ENCODE assay signal across 8 mouse cellular contexts in genomic region chr9:116212915-116213619, GRCm38 (mm10). TPM values are rescaled to one million over a fixed set of nuclear protein-coding genes. Genes with fewer than 3 reads are reported as not detected.
DNase-seq lines count a peak whose midpoint lies in the region; ATAC-seq and TF ChIP-seq lines count a peak whose summit lies in the region.
"Had no signal": no experiment of that assay in that cellular context is flagged by ENCODE, and none has a peak within 500 bp of the region (broad histone marks: within the 10 kb centered on the region; RNA-seq: fewer than 3 reads in every experiment).

No protein-coding gene starts in this region.

- whole genome bisulfite sequencing in midbrain, embryonic 11.5 days, result 53% methylated on average over 8 of the region's 8 CpGs
- WGBS in midbrain, embryonic 16.5 days, result 53% methylated on average over 8 of the region's 8 CpGs
- 53% methylated on average over 8 of the region's 8 CpGs for WGBS in heart, adult 2 months
- 62% methylated on average over 8 of the region's 8 CpGs for WGBS in kidney, postnatal 0 days

- H3K27ac ChIP-seq in midbrain, embryonic 11.5 days (ENCODE audit: low read depth, low read length), result no peak overlapping the region
- H3K27ac ChIP-seq in midbrain, embryonic 16.5 days (ENCODE audit: low read length), result no peak overlapping the region
- peak overlapping the region; percentile 28 for H3K27ac ChIP-seq in heart, adult 2 months
- H3K27ac ChIP-seq in kidney, postnatal 0 days, result no peak overlapping the region

- intact Hi-C loops in heart, adult 2 months (cut with DNase I), result loop anchor here (1.0 to 5.0 kb wide), 2 partner anchors 41 to 256 kb away; no protein-coding TSS in a partner anchor

- DNase-seq in midbrain, embryonic 11.5 days (ENCODE audit: low spot score, missing footprints), result no peak
- DNase-seq in heart, adult 2 months, result peak in 1 of 2 experiments; percentile 52
- peak; percentile 51 for DNase-seq in kidney, postnatal 0 days (ENCODE audit: low spot score)
- peak; percentile 25 for DNase-seq in skeletal muscle tissue, adult 2 months (ENCODE audit: low read depth, low spot score)
- DNase-seq in ovary, postnatal 36 days (ENCODE audit: low spot score), result no peak
- DNase-seq in left cerebral cortex, adult 8-10 months (ENCODE audit: low spot score in 2 of 2), result no peak
- DNase-seq: left cerebral cortex, postnatal 4 days had no signal

- peak; percentile 63 for ATAC-seq in midbrain, embryonic 11.5 days (ENCODE audit: low FRiP score)
- no peak for ATAC-seq in midbrain, embryonic 16.5 days
- no peak for ATAC-seq in kidney, postnatal 0 days (replicated peaks; ENCODE audit: low FRiP score, low read depth)

- H3K79me2 ChIP-seq in heart, adult 2 months (replicated peaks; ENCODE audit: control insufficient read depth, insufficient read depth, low read length), result no peaks in the 10 kb centered on the region

- no peaks in the 10 kb centered on the region for H3K27me3 ChIP-seq in midbrain, embryonic 11.5 days (ENCODE audit: control insufficient read depth, insufficient read depth, low read length)
- H3K27me3 ChIP-seq in midbrain, embryonic 16.5 days (ENCODE audit: control insufficient read depth, insufficient read depth, low read depth, low read length), result no peaks in the 10 kb centered on the region
- no peaks in the 10 kb centered on the region for H3K27me3 ChIP-seq in heart, adult 2 months (ENCODE audit: control insufficient read depth, insufficient read depth, low read length)
- H3K27me3 ChIP-seq in kidney, postnatal 0 days (ENCODE audit: insufficient read depth, low read length), result no peaks in the 10 kb centered on the region

- no peaks in the 10 kb centered on the region for H3K36me3 ChIP-seq in midbrain, embryonic 11.5 days (ENCODE audit: control insufficient read depth, insufficient read depth, low read length)
- no peaks in the 10 kb centered on the region for H3K36me3 ChIP-seq in midbrain, embryonic 16.5 days (ENCODE audit: control insufficient read depth, insufficient read depth, low read length)
- no peaks in the 10 kb centered on the region for H3K36me3 ChIP-seq in heart, adult 2 months (ENCODE audit: control insufficient read depth, insufficient read depth, low read length)
- no peaks in the 10 kb centered on the region for H3K36me3 ChIP-seq in kidney, postnatal 0 days (ENCODE audit: insufficient read depth, low read length)

- no peak for TF ChIP-seq CTCF in heart, adult 2 months (IDR thresholded peaks at IDR 0.05)
- TF ChIP-seq CTCF in kidney, postnatal 0 days (IDR thresholded peaks at IDR 0.05; ENCODE audit: low read depth), result no peak

- 0 out of 2 replicates have a peak, but pooled peaks have one; percentile 60 for TF ChIP-seq EP300 in heart, adult 2 months (IDR thresholded peaks at IDR 0.05; ENCODE audit: insufficient read depth, low read depth, low read length)

- H3K9me3 ChIP-seq in midbrain, embryonic 11.5 days (ENCODE audit: control insufficient read depth, low read length), result no peaks in the 10 kb centered on the region
- H3K9me3 ChIP-seq in midbrain, embryonic 16.5 days (replicated peaks; ENCODE audit: control insufficient read depth, low read length, poor library complexity, severe bottlenecking), result no peaks in the 10 kb centered on the region
- no peaks in the 10 kb centered on the region for H3K9me3 ChIP-seq in kidney, postnatal 0 days (replicated peaks; ENCODE audit: low read length)

- H3K4me1 ChIP-seq in midbrain, embryonic 11.5 days (ENCODE audit: control insufficient read depth, insufficient read depth, low read length), result peaks cover 8% of the 10 kb centered on the region
- H3K4me1 ChIP-seq in midbrain, embryonic 16.5 days (ENCODE audit: control insufficient read depth, insufficient read depth, low read length), result no peaks in the 10 kb centered on the region
- H3K4me1 ChIP-seq in heart, adult 2 months (ENCODE audit: control insufficient read depth, insufficient read depth, low read length), result peaks cover 7% of the 10 kb centered on the region
- H3K4me1 ChIP-seq in kidney, postnatal 0 days (replicated peaks; ENCODE audit: insufficient read depth, low read length), result peaks cover 4% of the 10 kb centered on the region; the same call in 1 of the 2 replicates

- no peak for TF ChIP-seq POLR2A in heart, adult 2 months (IDR thresholded peaks at IDR 0.05; ENCODE audit: insufficient read depth, low read depth, low read length)

- H3K4me2 ChIP-seq in midbrain, embryonic 11.5 days, result no peak overlapping the region
- H3K4me2 ChIP-seq in midbrain, embryonic 16.5 days (ENCODE audit: low read length), result no peak overlapping the region
- H3K4me2 ChIP-seq in kidney, postnatal 0 days (ENCODE audit: low read length), result no peak overlapping the region

- no peak overlapping the region for H3K4me3 ChIP-seq in midbrain, embryonic 11.5 days (ENCODE audit: low read depth, low read length)
- no peak overlapping the region for H3K4me3 ChIP-seq in midbrain, embryonic 16.5 days (ENCODE audit: low read depth, low read length)
- no peak overlapping the region for H3K4me3 ChIP-seq in heart, adult 2 months
- no peak overlapping the region for H3K4me3 ChIP-seq in kidney, postnatal 0 days (replicated peaks; ENCODE audit: low read depth, low read length)

- H3K9ac ChIP-seq in midbrain, embryonic 11.5 days (ENCODE audit: low read length), result no peak overlapping the region
- no peak overlapping the region for H3K9ac ChIP-seq in midbrain, embryonic 16.5 days (ENCODE audit: low read depth, low read length)
- H3K9ac ChIP-seq in heart, adult 2 months (ENCODE audit: low read depth, low read length), result no peak overlapping the region
- no peak overlapping the region for H3K9ac ChIP-seq in kidney, postnatal 0 days (ENCODE audit: low read depth, low read length)

RNA-seq across cellular contexts. Expression of gene Tgfbr2, which starts 37.9 kb away (rescaled TPM):
- 8.1 and 9.2 TPM in 2 replicates for polyA plus RNA-seq in midbrain, embryonic 11.5 days (2014; fragmentation: Nextera tagmentation; extraction: Ambion mirVana)
- 7.1 and 7.7 TPM in 2 replicates for polyA plus RNA-seq in midbrain, embryonic 16.5 days (2015; fragmentation: Nextera tagmentation; extraction: Ambion mirVana)
- total RNA-seq in heart, adult 2 months (2021), result 10 to 100 TPM; 32.5 to 36.3 TPM
- 23.8 and 32.7 TPM in 2 replicates for polyA plus RNA-seq in heart, adult 2 months (2012; rRNA removed)
- 31.0 and 31.2 TPM in 2 replicates for polyA plus RNA-seq in kidney, postnatal 0 days (2015; fragmentation: Nextera tagmentation; extraction: Ambion mirVana)
- total RNA-seq in left cerebral cortex, adult 8-10 months (2022), result 10 to 100 TPM; 13.8 to 28.6 (median 20.0) TPM

Comparison
In these comparisons a context has a peak if more than half of its experiments do, and no peak if none do; other contexts are left out.
1. DNase-seq: peak in kidney, postnatal 0 days (single experiment) and skeletal muscle tissue, adult 2 months (single experiment); none in midbrain, embryonic 11.5 days (single experiment), ovary, postnatal 36 days (single experiment) and left cerebral cortex, adult 8-10 months (0 of 2).